Mouse (Mus musculus): ENCODE measurements around the gene Zfp169. TPM values are rescaled to one million over a fixed set of nuclear protein-coding genes. Genes with fewer than 3 reads are reported as not detected.
A peak's percentile ranks its signal among the peaks of the same experiment; 100 is the strongest.

The Zfp169 gene
- polyA plus RNA-seq (2012; rRNA removed), result 3.6 and 5.7 TPM in 2 replicates

GRCm38 (mm10) chr13:48513003-48513929, at the start of gene Zfp169, which contains the start of gene A830005F24Rik:
Zfp169 (minus strand) TSS chr13:48513451.
A830005F24Rik (plus strand) TSS chr13:48513570.
- WGBS, result 1% methylated on average over 34 of the region's 34 CpGs
- Histone ChIP-seq H3K4me3 (ENCODE audit: low read depth, low read length) (peak within 1 kb of the TSS; percentile 95), H3K27me3 (ENCODE audit: control insufficient read depth, insufficient read depth, low read length) (no peaks in the 10 kb centered on the region), H3K4me1 (ENCODE audit: control insufficient read depth, insufficient read depth, insufficient read length, low read length) (peaks cover 6% of the 10 kb centered on the region; the same call in 1 of the 2 replicates), H3K36me3 (ENCODE audit: control insufficient read depth, insufficient read depth, low read length) (no peaks in the 10 kb centered on the region), H3K27ac (ENCODE audit: insufficient read depth, low read depth, low read length) (peak within 1 kb of the TSS; percentile 71)
- TF ChIP-seq CTCF (IDR thresholded peaks at IDR 0.05; ENCODE audit: extremely low read depth, insufficient read length, insufficient replicate concordance, low read depth, low read length) (no peak), POLR2A (IDR thresholded peaks at IDR 0.05; ENCODE audit: low read depth, low read length) (peak; percentile 79; the same call in 1 of the 2 replicates)

GRCm38 (mm10) chr13:48562336-48562735, 49.1 kb upstream of the Zfp169 start:
- peaks cover 6% of the 10 kb centered on the region; the same call in 1 of the 2 replicates for H3K4me1 ChIP-seq (ENCODE audit: control insufficient read depth, insufficient read depth, insufficient read length, low read length)
- WGBS, result 82% methylated on average over 5 of the region's 5 CpGs

GRCm38 (mm10) chr13:48561481-48561880, 48.2 kb upstream of the Zfp169 start:
- TF ChIP-seq CTCF (IDR thresholded peaks at IDR 0.05; ENCODE audit: extremely low read depth, insufficient read length, insufficient replicate concordance, low read depth, low read length), result no peak
- TF ChIP-seq POLR2A (IDR thresholded peaks at IDR 0.05; ENCODE audit: low read depth, low read length), result no peak
- Histone ChIP-seq H3K4me1 (ENCODE audit: control insufficient read depth, insufficient read depth, insufficient read length, low read length) (peaks cover 6% of the 10 kb centered on the region; the same call in 1 of the 2 replicates), H3K4me3 (ENCODE audit: low read depth, low read length) (no peak overlapping the region), H3K27ac (ENCODE audit: insufficient read depth, low read depth, low read length) (no peak overlapping the region), H3K27me3 (ENCODE audit: control insufficient read depth, insufficient read depth, low read length) (no peaks in the 10 kb centered on the region), H3K36me3 (ENCODE audit: control insufficient read depth, insufficient read depth, low read length) (no peaks in the 10 kb centered on the region)
- WGBS, result 90% methylated on average over 2 of the region's 2 CpGs

More at GRCm38 (mm10) chr13:48562336-48562735, 49.1 kb upstream of the Zfp169 start:
- TF ChIP-seq CTCF (IDR thresholded peaks at IDR 0.05; ENCODE audit: extremely low read depth, insufficient read length, insufficient replicate concordance, low read depth, low read length), result no peak
- no peak for TF ChIP-seq POLR2A (IDR thresholded peaks at IDR 0.05; ENCODE audit: low read depth, low read length)
- H3K27ac ChIP-seq (ENCODE audit: insufficient read depth, low read depth, low read length), result no peak overlapping the region
- no peaks in the 10 kb centered on the region for H3K27me3 ChIP-seq (ENCODE audit: control insufficient read depth, insufficient read depth, low read length)
- no peak overlapping the region for H3K4me3 ChIP-seq (ENCODE audit: low read depth, low read length)
- H3K36me3 ChIP-seq (ENCODE audit: control insufficient read depth, insufficient read depth, low read length), result no peaks in the 10 kb centered on the region

- no peak overlapping the region for H3K4me3 ChIP-seq (ENCODE audit: low read depth, low read length)
- H3K27ac ChIP-seq (ENCODE audit: insufficient read depth, low read depth, low read length), result no peak overlapping the region
- H3K27me3 ChIP-seq (ENCODE audit: control insufficient read depth, insufficient read depth, low read length), result no peaks in the 10 kb centered on the region
- 65% methylated on average over 1 of the region's 1 CpGs for WGBS
- H3K4me1 ChIP-seq (ENCODE audit: control insufficient read depth, insufficient read depth, insufficient read length, low read length), result peaks cover 3% of the 10 kb centered on the region; the same call in 1 of the 2 replicates
- TF ChIP-seq POLR2A (IDR thresholded peaks at IDR 0.05; ENCODE audit: low read depth, low read length) (no peak), CTCF (IDR thresholded peaks at IDR 0.05; ENCODE audit: extremely low read depth, insufficient read length, insufficient replicate concordance, low read depth, low read length) (no peak)
- H3K36me3 ChIP-seq (ENCODE audit: control insufficient read depth, insufficient read depth, low read length), result no peaks in the 10 kb centered on the region
Observed at GRCm38 (mm10) chr13:48555976-48556375, 42.7 kb upstream of the Zfp169 start.

GRCm38 (mm10) chr13:48554552-48554951, 41.3 kb upstream of the Zfp169 start:
- Histone ChIP-seq H3K27me3 (ENCODE audit: control insufficient read depth, insufficient read depth, low read length) (no peaks in the 10 kb centered on the region), H3K4me1 (ENCODE audit: control insufficient read depth, insufficient read depth, insufficient read length, low read length) (peaks cover 3% of the 10 kb centered on the region; the same call in 1 of the 2 replicates), H3K27ac (ENCODE audit: insufficient read depth, low read depth, low read length) (no peak overlapping the region), H3K36me3 (ENCODE audit: control insufficient read depth, insufficient read depth, low read length) (no peaks in the 10 kb centered on the region), H3K4me3 (ENCODE audit: low read depth, low read length) (no peak overlapping the region)
- no peak for TF ChIP-seq CTCF (IDR thresholded peaks at IDR 0.05; ENCODE audit: extremely low read depth, insufficient read length, insufficient replicate concordance, low read depth, low read length)
- no peak for TF ChIP-seq POLR2A (IDR thresholded peaks at IDR 0.05; ENCODE audit: low read depth, low read length)
- WGBS, result 88% methylated on average over 1 of the region's 1 CpGs

GRCm38 (mm10) chr13:48553511-48553910, 40.3 kb upstream of the Zfp169 start:
- H3K36me3 ChIP-seq (ENCODE audit: control insufficient read depth, insufficient read depth, low read length), result no peaks in the 10 kb centered on the region
- H3K4me3 ChIP-seq (ENCODE audit: low read depth, low read length), result no peak overlapping the region
- H3K4me1 ChIP-seq (ENCODE audit: control insufficient read depth, insufficient read depth, insufficient read length, low read length), result peaks cover 3% of the 10 kb centered on the region; the same call in 1 of the 2 replicates
- TF ChIP-seq POLR2A (IDR thresholded peaks at IDR 0.05; ENCODE audit: low read depth, low read length) (no peak), CTCF (IDR thresholded peaks at IDR 0.05; ENCODE audit: extremely low read depth, insufficient read length, insufficient replicate concordance, low read depth, low read length) (no peak)
- H3K27ac ChIP-seq (ENCODE audit: insufficient read depth, low read depth, low read length), result no peak overlapping the region
- H3K27me3 ChIP-seq (ENCODE audit: control insufficient read depth, insufficient read depth, low read length), result no peaks in the 10 kb centered on the region
- WGBS, result 63% methylated on average over 5 of the region's 5 CpGs
